Mouse (Mus musculus): Measurements from ENCODE around the gene Samd14.

DNA sequence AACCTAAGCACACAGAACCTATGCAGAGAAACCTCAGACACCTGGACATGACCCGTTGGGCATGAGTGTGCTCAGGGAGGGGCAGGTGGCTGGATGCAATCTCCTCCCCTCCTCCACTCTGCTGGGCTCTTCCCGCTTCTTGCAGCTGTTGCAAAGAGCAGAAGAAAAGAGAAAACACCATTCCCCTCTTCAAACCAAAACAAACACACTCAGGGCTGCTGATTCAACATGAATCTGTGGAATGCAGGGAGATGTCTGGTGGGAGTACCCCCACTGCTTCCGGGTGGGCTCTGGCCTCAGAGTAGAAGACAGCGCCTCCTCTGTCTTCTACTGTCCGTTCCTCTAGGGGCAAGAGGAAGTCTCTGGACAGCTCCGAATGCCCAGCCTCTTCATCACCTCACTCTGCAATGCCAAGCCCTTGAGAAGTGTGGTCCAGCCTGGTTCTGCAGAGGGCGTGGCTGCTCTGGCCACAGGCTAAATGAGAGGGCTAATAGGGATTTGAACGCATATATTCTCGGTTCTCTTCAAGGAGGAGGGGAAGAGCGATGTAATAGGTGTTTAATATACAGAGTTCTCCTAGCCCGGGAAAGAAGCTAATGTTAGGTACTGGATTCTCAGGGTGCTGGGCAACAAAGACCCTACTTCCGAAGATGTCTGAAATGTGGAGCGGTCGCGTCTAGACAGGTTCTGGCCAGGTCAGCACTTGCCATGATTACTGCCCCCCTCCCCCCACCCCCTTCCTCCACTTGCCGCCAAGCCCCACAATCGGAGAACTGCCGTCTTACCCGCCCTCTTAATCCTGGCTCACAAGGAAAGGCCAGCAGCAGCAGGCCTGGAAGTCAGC, 65.7 kb downstream of the Samd14 start:
- no peak for TF ChIP-seq GATA1 (IDR thresholded peaks at IDR 0.05; ENCODE audit: borderline replicate concordance, low read length)
- TF ChIP-seq FLI1 (IDR thresholded peaks at IDR 0.05; ENCODE audit: low read length), result no peak
